Mouse (Mus musculus) central nervous system, embryonic 11.5 days (tissue): ENCODE data around the gene Hprt. TPM values are rescaled to one million over a fixed set of nuclear protein-coding genes. Genes with fewer than 3 reads are reported as not detected.

ENCODE experiments used
- polyA plus RNA-seq: library from polyadenylated mRNA; depleted of rRNA; stranded (reverse); fragments of >200 nt; gene quantifications from 2 replicates; pipeline ENCODE4 v1.2.3, GENCODE M21; 2012; rRNA removed

Hprt gene
- 46.3 and 49.7 TPM in 2 replicates for polyA plus RNA-seq

GRCm38 (mm10) chrX:52987905-52988783 lies at the start of gene Hprt:
Gene Hprt, plus strand, starts transcription at chrX:52988137.

Other genes starting within 250 kb of the Hprt start
- gene Ccdc160, start 196.9 kb upstream of the Hprt start, polyA plus RNA-seq = 2.0 and 7.3 TPM in 2 replicates
- 43.5 and 67.5 TPM in 2 replicates for gene Phf6, start 75.9 kb upstream of the Hprt start, polyA plus RNA-seq